Mouse (Mus musculus) megakaryocyte, embryonic 14.5 days (primary cell): ENCODE results near the gene Cbr1.

ENCODE experiments used
- FLI1 ChIP-seq: IDR thresholded peaks from 2 replicates; pipeline ENCODE4 v1.6.1; 2012; ENCODE audit warnings: low read length, inconsistent platforms, mixed read lengths
- GATA1 ChIP-seq: IDR thresholded peaks from 3 replicates; pipeline ENCODE4 v1.6.1; 2012; ENCODE audit warnings: mixed read lengths, low read length, inconsistent platforms, borderline replicate concordance

GRCm38 (mm10) chr16:93609796-93610195 lies 4.1 kb downstream of the Cbr1 start:
- no peak for TF ChIP-seq GATA1
- TF ChIP-seq FLI1 = no peak
